Mouse (Mus musculus): ENCODE measurements at regions not wholly inside any gene's neighbourhood (a gene's known extent, or its start where the extent isn't known, plus 50 kb on each side); places are given as distances from the start of the nearest gene placed in this dataset.

DNA sequence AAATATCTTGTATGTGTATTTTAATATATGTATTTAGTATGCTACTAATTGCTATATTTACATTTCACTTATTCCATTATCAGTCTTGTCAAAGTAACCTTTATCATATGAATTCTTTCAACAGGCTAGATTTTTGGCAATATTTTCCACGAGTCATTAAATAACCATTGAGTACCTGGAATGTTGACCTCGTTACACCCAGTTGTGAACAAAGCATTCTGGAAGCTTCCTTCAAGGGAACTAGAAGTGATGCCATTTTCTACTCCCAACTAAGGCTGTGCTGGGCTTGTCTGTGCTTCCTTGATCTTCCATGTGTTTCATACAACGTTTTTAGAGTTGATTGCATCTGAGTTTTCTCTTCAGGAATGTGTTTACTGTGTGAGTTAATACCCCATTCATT lies 410.6 kb downstream of the Ppargc1a start:
- ATAC-seq (ENCODE audit: insufficient number of reproducible peaks, low FRiP score, low TSS enrichment) = no peak

GRCm38 (mm10) chr5:51144842-51145241 lies 422.7 kb downstream of the Ppargc1a start:
- no peak for ATAC-seq (ENCODE audit: insufficient number of reproducible peaks, low FRiP score, low TSS enrichment)

- ATAC-seq (ENCODE audit: insufficient number of reproducible peaks, low FRiP score, low TSS enrichment) = no peak
These were observed 442.4 kb downstream of the Ppargc1a start for GRCm38 (mm10) chr5:51125091-51125490.

DNA sequence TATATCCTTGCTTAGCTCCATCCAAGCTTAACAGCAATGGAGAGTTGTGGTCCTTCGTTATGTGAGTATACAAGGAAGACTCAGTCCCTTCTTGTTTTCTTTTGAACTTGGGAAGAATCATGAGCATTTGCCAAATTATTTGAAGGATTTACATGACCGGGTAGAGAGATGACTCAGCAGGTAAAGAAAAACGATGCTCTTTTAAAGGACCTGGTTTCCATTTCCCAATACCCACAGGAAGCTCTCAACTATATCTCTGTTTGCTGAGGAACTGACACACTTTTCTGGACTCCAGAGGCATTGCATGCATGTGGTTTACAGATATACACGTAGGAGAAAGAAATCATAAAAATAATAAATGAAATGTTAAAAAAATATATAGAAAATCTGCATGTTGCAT lies 457.5 kb downstream of the Ppargc1a start:
- ATAC-seq (ENCODE audit: insufficient number of reproducible peaks, low FRiP score, low TSS enrichment) = no peak

DNA sequence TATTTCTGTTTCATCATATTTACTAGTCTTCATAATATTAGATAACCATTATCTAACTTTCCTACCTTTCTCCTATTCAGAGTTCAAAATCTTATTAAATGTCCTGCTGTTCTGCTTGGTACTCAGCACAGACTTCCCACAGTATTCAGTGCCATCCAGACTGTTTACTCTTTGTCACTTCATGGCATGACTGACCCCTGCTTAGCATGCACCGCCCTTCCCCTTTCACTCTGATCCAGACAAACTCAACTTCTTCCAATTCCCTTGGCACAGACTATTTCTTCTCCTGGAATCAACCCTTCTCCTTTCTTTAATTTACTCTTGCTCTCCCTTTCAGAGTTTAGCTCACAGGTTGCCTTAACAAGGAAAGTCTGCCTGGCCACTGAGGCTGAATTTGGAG lies 458.8 kb downstream of the Ppargc1a start:
- ATAC-seq (ENCODE audit: insufficient number of reproducible peaks, low FRiP score, low TSS enrichment) = no peak

DNA sequence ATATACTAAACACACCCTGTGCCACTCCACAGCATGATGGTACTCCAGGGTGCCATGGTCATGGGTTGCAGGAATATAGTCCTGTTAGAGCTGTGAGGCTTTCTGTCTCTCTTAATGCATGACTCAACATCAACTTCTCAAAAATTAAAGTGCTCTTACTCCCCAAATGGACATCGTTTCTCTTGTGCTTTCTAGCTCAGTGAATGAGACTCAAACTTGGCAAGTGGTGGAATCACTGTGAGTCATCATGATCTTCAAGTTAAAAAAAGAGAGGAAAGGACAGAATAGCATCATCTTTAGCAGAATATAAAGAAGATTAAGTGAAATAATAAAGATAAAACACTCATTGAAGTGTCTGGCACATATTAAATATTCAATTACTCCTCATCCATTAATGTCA lies 459.3 kb downstream of the Ppargc1a start:
- ATAC-seq (ENCODE audit: insufficient number of reproducible peaks, low FRiP score, low TSS enrichment) = no peak

DNA sequence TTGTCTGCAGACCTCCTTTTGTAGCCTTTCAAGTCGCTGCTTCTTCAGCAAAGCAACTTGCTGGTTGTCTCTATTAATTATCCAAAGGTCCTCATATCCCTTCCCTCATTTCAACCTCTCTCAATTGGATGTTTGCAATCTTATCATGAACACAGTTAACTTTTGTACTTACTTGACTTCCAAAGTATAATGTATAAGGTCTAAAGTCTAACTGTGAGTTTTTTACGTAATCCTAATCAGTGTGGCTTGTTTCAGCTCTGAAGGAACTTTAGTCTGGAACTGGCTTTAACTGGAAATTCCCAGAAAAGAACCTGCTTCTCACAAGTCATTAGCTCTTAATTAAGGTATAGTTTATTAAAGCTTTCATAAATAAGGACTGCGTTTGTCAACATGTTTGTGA lies 467.6 kb downstream of the Ppargc1a start:
- ATAC-seq (ENCODE audit: insufficient number of reproducible peaks, low FRiP score, low TSS enrichment) = no peak

- ATAC-seq (ENCODE audit: insufficient number of reproducible peaks, low FRiP score, low TSS enrichment) = no peak
These were observed 494.7 kb downstream of the Ppargc1a start for GRCm38 (mm10) chr5:51072674-51073468.

DNA sequence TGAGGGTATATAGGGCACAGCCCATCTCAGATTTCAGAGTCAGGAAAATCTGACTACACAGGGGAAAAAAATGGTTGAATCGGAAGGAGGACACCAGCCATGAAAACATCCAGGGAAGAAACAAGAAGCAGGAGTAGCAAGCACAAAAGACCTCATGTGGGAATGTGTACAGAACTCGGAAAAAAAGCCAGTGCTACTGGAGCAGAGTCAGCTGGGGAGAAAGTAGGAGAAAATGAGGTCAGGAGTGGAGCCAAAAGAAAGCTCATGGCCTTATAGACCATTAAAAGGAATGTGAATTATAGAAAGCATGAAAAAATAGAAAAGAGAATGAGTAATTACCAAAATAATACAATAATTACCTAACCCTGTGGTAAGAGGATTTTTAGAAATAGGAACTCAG lies 495.4 kb downstream of the Ppargc1a start:
- no peak for ATAC-seq (ENCODE audit: insufficient number of reproducible peaks, low FRiP score, low TSS enrichment)

DNA sequence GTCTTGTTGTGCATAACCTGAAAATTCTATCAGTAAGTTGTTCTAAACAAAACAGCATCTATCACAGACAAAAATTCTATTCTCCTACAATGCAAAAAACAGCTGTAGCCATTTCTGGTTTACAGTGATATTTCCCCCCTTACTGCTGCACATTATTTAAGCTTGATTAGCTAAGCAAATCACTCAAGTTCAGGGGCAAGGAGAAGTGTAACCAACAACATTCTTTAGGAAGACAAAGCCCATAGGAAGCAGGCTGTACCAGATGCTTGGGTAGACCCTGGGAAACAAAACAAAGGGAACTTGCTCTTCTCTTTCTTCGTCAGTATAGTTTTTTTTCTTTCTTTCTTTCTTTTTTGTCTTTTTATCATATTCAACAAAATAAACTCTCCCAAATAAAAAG lies 497.9 kb downstream of the Ppargc1a start:
- no peak for ATAC-seq (ENCODE audit: insufficient number of reproducible peaks, low FRiP score, low TSS enrichment)

GRCm38 (mm10) chr5:51045872-51046271 lies 521.7 kb downstream of the Ppargc1a start:
- ATAC-seq (ENCODE audit: insufficient number of reproducible peaks, low FRiP score, low TSS enrichment) = no peak

GRCm38 (mm10) chr5:51041541-51042217 lies 525.8 kb downstream of the Ppargc1a start:
- ATAC-seq (ENCODE audit: insufficient number of reproducible peaks, low FRiP score, low TSS enrichment) = no peak

- ATAC-seq (ENCODE audit: insufficient number of reproducible peaks, low FRiP score, low TSS enrichment) = no peak
These were observed 526.6 kb downstream of the Ppargc1a start for GRCm38 (mm10) chr5:51040926-51041325.

DNA sequence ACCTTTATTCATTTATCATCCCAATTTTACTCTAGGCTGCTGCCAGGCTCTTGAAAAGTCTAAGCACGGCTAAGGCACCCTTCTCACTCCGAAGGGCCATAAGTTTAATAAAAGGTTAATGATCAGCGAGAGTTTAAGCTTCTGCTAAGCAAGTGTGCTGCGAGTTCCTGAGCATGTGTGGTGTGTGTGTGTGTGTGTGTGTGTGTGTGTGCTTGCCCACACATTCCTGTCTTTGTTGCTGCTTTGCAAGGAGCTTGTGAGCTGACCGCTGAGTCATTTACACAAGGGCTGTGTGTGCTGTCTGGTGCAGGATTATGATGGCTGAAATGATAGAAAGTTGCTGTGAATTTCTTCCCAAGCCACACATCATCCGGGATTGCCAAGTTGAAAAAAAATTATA lies 527.1 kb downstream of the Ppargc1a start:
- no peak for ATAC-seq (ENCODE audit: insufficient number of reproducible peaks, low FRiP score, low TSS enrichment)

DNA sequence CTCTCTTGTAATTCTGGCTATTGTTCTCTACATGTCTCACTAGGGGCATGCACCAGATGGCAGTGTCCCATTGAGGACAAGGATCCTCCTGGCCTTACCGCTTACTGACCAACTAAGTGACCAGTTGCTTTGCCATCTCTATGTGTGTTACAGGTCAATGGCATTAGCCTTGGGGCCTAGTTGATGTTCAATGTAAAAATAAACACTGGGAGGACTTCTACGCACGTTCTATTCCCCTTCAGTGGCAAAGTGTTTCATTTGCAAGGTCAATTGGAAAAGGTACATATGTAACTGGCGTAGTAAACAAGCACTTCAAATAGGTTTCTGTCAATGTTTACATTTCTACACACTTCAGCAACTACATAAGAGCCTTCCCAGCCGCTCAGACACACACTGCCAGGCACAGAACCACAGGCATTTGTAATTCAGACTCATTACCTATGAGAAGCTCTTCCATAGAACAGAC lies 527.8 kb downstream of the Ppargc1a start:
- ATAC-seq (ENCODE audit: insufficient number of reproducible peaks, low FRiP score, low TSS enrichment) = peak; percentile 45; the same call in 1 of the 2 replicates

DNA sequence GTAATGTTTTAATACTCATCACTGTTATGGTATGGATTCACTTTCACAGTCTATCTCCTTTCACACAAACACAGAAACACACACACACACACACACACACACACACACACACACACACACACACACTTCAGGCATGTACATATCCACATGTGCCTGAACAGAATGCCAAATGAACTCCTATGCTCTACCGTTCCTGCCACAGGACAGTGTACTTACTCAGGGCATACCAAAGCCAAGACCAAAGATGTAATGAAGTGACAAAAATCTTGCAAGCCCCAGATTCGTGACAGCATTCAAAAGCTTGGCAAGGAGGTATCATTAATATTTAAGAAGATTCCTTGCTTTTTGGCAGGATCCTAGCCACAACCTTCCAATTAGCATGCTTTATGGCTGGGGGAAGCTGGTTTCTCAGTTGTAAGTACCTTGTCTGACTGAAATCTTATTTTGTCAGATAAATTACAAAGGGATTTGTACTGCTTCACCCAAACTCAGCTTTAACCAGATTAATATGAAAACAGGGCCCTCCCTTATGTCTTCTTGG lies 531.0 kb downstream of the Ppargc1a start:
- ATAC-seq (ENCODE audit: insufficient number of reproducible peaks, low FRiP score, low TSS enrichment) = no peak

GRCm38 (mm10) chr5:51028966-51029365 lies 538.6 kb downstream of the Ppargc1a start:
- ATAC-seq (ENCODE audit: insufficient number of reproducible peaks, low FRiP score, low TSS enrichment) = no peak

GRCm38 (mm10) chr5:50990822-50991537 lies 576.5 kb downstream of the Ppargc1a start:
- ATAC-seq (ENCODE audit: insufficient number of reproducible peaks, low FRiP score, low TSS enrichment) = no peak

All from cerebellum, adult (tissue).